Mouse (Mus musculus): ENCODE measurements around the gene Cd3eap. TPM values are rescaled to one million over a fixed set of nuclear protein-coding genes. Genes with fewer than 3 reads are reported as not detected.

The Cd3eap gene
- polyA plus RNA-seq, 1 experiment from 2014 or later = 15.0 TPM

DNA sequence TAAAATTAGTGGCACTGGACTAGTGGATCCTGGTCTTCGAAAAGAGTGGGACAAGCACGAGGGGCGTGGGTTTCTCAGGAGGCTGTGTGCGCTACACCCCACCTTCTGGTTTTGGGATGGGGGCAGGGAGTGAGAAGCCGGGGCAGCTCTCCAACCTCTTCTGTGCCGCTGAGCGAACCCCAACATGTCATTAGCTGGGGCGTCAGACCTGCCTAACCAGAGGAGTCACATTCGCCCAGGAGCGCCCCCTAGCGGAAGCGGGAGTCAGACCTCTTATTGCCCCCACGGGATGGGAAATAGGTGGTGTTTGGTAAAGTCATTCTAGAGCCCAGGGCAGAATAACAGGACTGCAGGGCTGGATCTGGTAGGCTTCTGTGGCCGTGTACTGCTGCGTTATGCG lies 2.4 kb upstream of the Cd3eap start:
- DNase-seq = peak; percentile 80
- Histone ChIP-seq H3K36me3 (peaks cover 13% of the 10 kb centered on the region), H3K27me3 (no peaks in the 10 kb centered on the region), H3K4me3 (replicated peaks) (peak overlapping the region; percentile 73), H3K9ac (peak overlapping the region; percentile 78), H3K27ac (no peak overlapping the region), H3K4me2 (peak overlapping the region; percentile 100), H3K9me3 (replicated peaks) (no peaks in the 10 kb centered on the region), H3K4me1 (replicated peaks) (peaks cover 64% of the 10 kb centered on the region)
- whole genome bisulfite sequencing (ENCODE audit: insufficient replicate concordance) = 8% methylated on average over 16 of the region's 16 CpGs
- no peak for ATAC-seq (ENCODE audit: low read depth)

DNA sequence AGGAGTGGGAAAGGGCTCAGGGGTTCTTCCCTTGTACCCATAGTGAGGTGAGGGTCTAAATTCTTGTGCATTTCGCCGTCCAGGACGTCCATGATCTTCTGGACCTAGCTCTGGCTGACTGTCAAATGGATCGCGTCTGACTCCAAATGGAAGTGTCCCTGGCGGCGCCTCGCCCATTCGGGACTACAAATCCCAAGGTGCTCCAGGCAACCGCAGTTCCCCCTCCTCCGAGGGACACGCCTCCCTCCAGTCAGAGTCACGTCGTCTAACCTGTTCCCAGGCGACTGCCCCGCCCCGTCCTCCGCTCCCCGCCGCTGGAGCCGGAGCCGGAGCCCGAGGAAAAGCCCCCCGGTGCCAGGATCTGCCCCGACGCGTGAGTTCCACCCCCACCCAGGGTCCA lies 1.7 kb upstream of the Cd3eap start:
- ATAC-seq (ENCODE audit: low read depth) = peak; percentile 82
- H3K36me3 ChIP-seq = peaks cover 19% of the 10 kb centered on the region
- DNase-seq = peak; percentile 78
- H3K27me3 ChIP-seq = no peaks in the 10 kb centered on the region
- H3K4me1 ChIP-seq (replicated peaks) = peaks cover 70% of the 10 kb centered on the region
- H3K9me3 ChIP-seq (replicated peaks) = no peaks in the 10 kb centered on the region
- H3K4me3 ChIP-seq (replicated peaks) = peak overlapping the region; percentile 73
- WGBS (ENCODE audit: insufficient replicate concordance) = 1% methylated on average over 27 of the region's 27 CpGs
- H3K27ac ChIP-seq = peak overlapping the region; percentile 79
- H3K4me2 ChIP-seq = peak overlapping the region; percentile 100
- peak overlapping the region; percentile 78 for H3K9ac ChIP-seq

DNA sequence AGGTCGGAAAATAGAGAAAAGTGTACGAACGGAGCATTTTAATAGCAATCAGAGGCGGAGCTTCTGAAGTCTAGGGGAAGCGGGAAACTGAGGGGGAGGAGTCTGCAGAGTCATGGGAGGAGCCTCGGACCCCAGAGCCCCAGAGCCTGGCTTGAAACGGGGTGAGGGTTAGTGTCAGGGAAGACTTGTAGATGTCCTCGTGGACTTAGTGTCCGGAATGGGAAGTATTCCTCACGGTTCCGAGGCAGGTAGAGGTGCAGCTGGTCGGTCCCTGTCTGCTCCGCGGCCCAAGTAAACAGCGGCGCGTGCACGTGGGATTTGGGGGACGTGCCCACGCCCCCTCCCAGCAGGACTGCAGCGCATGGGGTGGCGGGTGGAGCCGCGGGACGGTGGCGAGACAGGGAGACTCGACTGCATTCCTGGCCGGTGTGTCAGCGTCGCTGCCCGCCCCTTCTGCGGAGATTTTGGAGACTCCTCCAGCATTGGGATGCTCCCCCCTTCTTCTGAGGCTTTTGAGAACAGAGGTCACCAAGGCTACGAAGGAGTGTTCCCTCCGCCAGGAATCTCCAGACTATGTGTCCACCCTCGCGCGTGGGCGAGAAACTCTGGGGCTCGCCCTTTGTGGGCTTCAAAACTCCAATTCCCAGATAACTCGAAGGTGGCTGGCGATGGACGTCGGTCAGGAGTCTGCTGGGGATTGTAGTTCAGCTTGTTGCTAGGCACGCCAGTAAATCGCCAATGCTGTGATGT lies 784 bp upstream of the Cd3eap start:
- peak overlapping the region; percentile 78 for H3K9ac ChIP-seq
- WGBS (ENCODE audit: insufficient replicate concordance) = under 1% methylated on average over 45 of the region's 45 CpGs
- DNase-seq (peak; percentile 78), ATAC-seq (ENCODE audit: low read depth) (peak; percentile 65)
- H3K36me3 ChIP-seq = peaks cover 25% of the 10 kb centered on the region
- H3K9me3 ChIP-seq (replicated peaks) = no peaks in the 10 kb centered on the region
- H3K4me2 ChIP-seq = peak overlapping the region; percentile 100
- no peaks in the 10 kb centered on the region for H3K27me3 ChIP-seq
- H3K4me3 ChIP-seq (replicated peaks) = peak overlapping the region; percentile 73
- H3K27ac ChIP-seq = peak overlapping the region; percentile 79
- H3K4me1 ChIP-seq (replicated peaks) = peaks cover 70% of the 10 kb centered on the region

- Histone ChIP-seq H3K4me1 (replicated peaks) (peaks cover 64% of the 10 kb centered on the region), H3K9ac (peak overlapping the region; percentile 78), H3K27me3 (no peaks in the 10 kb centered on the region), H3K9me3 (replicated peaks) (no peaks in the 10 kb centered on the region), H3K36me3 (peaks cover 35% of the 10 kb centered on the region), H3K4me2 (peak overlapping the region; percentile 100), H3K27ac (peak overlapping the region; percentile 39; the same call in 1 of the 2 replicates), H3K4me3 (replicated peaks) (peak overlapping the region; percentile 73)
- ATAC-seq (ENCODE audit: low read depth) = no peak
- no peak for DNase-seq
- 13% methylated on average over 13 of the region's 13 CpGs for WGBS (ENCODE audit: insufficient replicate concordance)
Measured at GRCm38 (mm10) chr7:19358634-19359033, 649 bp downstream of the Cd3eap start.

GRCm38 (mm10) chr7:19357381-19358375 lies 1.6 kb downstream of the Cd3eap start:
- Histone ChIP-seq H3K27ac (no peak overlapping the region; the same call in 1 of the 2 replicates), H3K4me2 (peak overlapping the region; percentile 100), H3K9me3 (replicated peaks) (no peaks in the 10 kb centered on the region), H3K4me3 (replicated peaks) (peak overlapping the region; percentile 73), H3K4me1 (replicated peaks) (peaks cover 61% of the 10 kb centered on the region), H3K27me3 (no peaks in the 10 kb centered on the region), H3K36me3 (peaks cover 40% of the 10 kb centered on the region), H3K9ac (peak overlapping the region; percentile 78; the same call in 1 of the 2 replicates)
- ATAC-seq (ENCODE audit: low read depth) = no peak
- no peak for DNase-seq
- WGBS (ENCODE audit: insufficient replicate concordance) = 83% methylated on average over 25 of the region's 25 CpGs

DNA sequence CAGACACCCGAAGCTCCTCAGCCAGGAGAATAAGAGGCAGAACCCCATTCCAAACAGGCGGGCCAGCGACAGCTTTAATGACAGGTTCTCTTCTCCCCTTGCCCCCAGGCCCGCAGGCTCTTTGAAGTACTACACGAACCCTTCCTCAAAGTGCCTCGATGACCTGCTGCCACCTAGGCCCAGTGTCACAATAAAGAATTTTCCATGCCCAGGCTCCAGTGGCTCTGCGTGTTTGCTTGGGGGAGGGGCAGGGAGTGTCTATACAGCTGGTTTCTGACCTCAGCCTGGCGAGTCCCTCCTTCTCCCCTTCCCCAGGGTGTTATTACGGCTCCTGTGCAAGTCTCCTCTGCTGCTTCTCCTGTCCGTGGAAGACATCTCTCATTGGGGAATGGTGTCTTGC lies 3.0 kb downstream of the Cd3eap start:
- 76% methylated on average over 10 of the region's 10 CpGs for WGBS (ENCODE audit: insufficient replicate concordance)
- no peak overlapping the region for H3K27ac ChIP-seq
- H3K4me2 ChIP-seq = no peak overlapping the region
- DNase-seq = no peak
- no peak for ATAC-seq (ENCODE audit: low read depth)
- no peak overlapping the region for H3K9ac ChIP-seq
- no peaks in the 10 kb centered on the region for H3K27me3 ChIP-seq
- no peaks in the 10 kb centered on the region for H3K9me3 ChIP-seq (replicated peaks)
- H3K36me3 ChIP-seq = peaks cover 45% of the 10 kb centered on the region
- peaks cover 47% of the 10 kb centered on the region for H3K4me1 ChIP-seq (replicated peaks)
- no peak overlapping the region for H3K4me3 ChIP-seq (replicated peaks)

- no peak overlapping the region for H3K9ac ChIP-seq
- DNase-seq (no peak), ATAC-seq (ENCODE audit: low read depth) (no peak)
- H3K27ac ChIP-seq = no peak overlapping the region
- H3K9me3 ChIP-seq (replicated peaks) = no peaks in the 10 kb centered on the region
- peaks cover 54% of the 10 kb centered on the region for H3K36me3 ChIP-seq
- no peak overlapping the region for H3K4me3 ChIP-seq (replicated peaks)
- WGBS (ENCODE audit: insufficient replicate concordance) = 84% methylated on average over 5 of the region's 5 CpGs
- H3K4me1 ChIP-seq (replicated peaks) = peaks cover 35% of the 10 kb centered on the region
- H3K4me2 ChIP-seq = no peak overlapping the region
- no peaks in the 10 kb centered on the region for H3K27me3 ChIP-seq
Measured at GRCm38 (mm10) chr7:19354991-19355390, 4.3 kb downstream of the Cd3eap start.

DNA sequence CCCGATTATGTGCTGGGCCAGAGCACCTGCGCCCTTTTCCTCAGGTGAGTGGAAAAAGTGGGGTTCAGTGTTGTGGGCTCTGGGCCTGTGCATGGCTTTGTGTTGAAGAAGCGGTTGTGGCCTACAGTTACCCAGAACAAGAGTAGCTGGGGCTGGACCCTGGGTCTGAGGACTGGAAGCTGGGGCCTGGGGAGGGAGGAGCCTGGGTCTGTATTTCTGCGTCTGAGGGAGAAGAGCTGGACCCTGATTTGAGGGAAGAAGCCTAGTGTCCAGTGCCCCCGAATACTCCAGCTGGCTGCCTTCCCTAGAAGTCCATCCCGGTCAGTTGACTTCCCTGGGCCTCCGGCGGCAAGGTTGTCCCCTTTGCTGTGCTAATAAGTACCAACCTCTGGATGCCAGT lies 9.1 kb downstream of the Cd3eap start:
- H3K9me3 ChIP-seq (replicated peaks) = no peaks in the 10 kb centered on the region
- no peak overlapping the region for H3K4me3 ChIP-seq (replicated peaks)
- H3K27ac ChIP-seq = no peak overlapping the region
- H3K9ac ChIP-seq = no peak overlapping the region
- no peaks in the 10 kb centered on the region for H3K27me3 ChIP-seq
- peaks cover 16% of the 10 kb centered on the region for H3K4me1 ChIP-seq (replicated peaks)
- H3K36me3 ChIP-seq = peaks cover 44% of the 10 kb centered on the region
- H3K4me2 ChIP-seq = no peak overlapping the region
- DNase-seq (no peak), ATAC-seq (ENCODE audit: low read depth) (no peak)
- WGBS (ENCODE audit: insufficient replicate concordance) = 85% methylated on average over 8 of the region's 8 CpGs

DNA sequence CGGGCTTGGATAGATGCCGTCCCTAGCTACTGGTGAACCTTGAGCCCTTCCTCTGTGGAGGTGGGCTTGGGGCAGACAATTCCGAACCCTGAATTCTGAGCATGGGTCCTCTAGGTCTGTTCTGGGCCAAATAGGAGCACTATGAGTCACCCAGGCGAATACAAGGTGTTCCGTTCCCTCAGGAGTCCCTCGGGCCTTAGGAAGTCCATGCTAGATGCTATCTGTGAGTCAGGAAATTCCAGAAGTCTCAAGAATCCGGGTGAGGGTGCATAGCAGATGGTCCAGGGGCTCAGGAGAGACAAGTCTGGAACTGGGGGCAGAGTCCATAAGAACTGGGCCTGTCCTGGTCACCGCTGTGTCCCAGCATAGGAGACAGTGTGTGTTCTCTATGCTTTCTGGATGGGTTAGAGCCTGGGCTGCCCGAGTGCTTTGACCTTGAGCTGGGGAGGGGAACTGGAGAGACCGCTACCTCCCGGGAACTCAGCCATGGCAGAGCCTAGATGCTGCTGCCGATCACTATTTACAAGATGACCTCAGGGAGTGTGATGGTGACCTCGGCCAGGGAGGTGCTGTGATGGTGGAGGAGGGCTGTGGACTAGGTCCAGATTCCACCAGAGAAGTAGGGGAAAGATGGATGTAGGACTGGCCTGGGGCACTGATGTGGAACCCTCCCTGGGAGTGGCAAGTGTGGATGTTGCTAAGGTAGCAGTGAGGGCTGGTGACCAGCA lies 9.9 kb downstream of the Cd3eap start:
- H3K9me3 ChIP-seq (replicated peaks) = no peaks in the 10 kb centered on the region
- ATAC-seq (ENCODE audit: low read depth) = no peak

GRCm38 (mm10) chr7:19344938-19345471 lies 14.3 kb downstream of the Cd3eap start:
- H3K4me3 ChIP-seq (replicated peaks) = peak overlapping the region; percentile 70
- DNase-seq (peak; percentile 97), ATAC-seq (ENCODE audit: low read depth) (peak; percentile 93)
- H3K4me2 ChIP-seq = peak overlapping the region; percentile 85
- peak overlapping the region; percentile 67 for H3K9ac ChIP-seq
- peaks cover 39% of the 10 kb centered on the region for H3K27me3 ChIP-seq
- H3K36me3 ChIP-seq = peaks cover 14% of the 10 kb centered on the region
- under 1% methylated on average over 31 of the region's 31 CpGs for WGBS (ENCODE audit: insufficient replicate concordance)
- H3K27ac ChIP-seq = peak overlapping the region; percentile 70; the same call in 1 of the 2 replicates
- H3K4me1 ChIP-seq (replicated peaks) = peaks cover 44% of the 10 kb centered on the region
- no peaks in the 10 kb centered on the region for H3K9me3 ChIP-seq (replicated peaks)

More for the DNA sequence above, 9.9 kb downstream of the Cd3eap start:
- Histone ChIP-seq H3K27me3 (no peaks in the 10 kb centered on the region; the same call in 1 of the 2 replicates), H3K27ac (no peak overlapping the region), H3K4me2 (no peak overlapping the region), H3K9ac (no peak overlapping the region), H3K4me1 (replicated peaks) (peaks cover 23% of the 10 kb centered on the region), H3K4me3 (replicated peaks) (no peak overlapping the region), H3K36me3 (peaks cover 37% of the 10 kb centered on the region)
- WGBS (ENCODE audit: insufficient replicate concordance) = 67% methylated on average over 13 of the region's 13 CpGs
- DNase-seq = no peak
